Mouse (Mus musculus): ENCODE results near the gene Camk1d.

DNA sequence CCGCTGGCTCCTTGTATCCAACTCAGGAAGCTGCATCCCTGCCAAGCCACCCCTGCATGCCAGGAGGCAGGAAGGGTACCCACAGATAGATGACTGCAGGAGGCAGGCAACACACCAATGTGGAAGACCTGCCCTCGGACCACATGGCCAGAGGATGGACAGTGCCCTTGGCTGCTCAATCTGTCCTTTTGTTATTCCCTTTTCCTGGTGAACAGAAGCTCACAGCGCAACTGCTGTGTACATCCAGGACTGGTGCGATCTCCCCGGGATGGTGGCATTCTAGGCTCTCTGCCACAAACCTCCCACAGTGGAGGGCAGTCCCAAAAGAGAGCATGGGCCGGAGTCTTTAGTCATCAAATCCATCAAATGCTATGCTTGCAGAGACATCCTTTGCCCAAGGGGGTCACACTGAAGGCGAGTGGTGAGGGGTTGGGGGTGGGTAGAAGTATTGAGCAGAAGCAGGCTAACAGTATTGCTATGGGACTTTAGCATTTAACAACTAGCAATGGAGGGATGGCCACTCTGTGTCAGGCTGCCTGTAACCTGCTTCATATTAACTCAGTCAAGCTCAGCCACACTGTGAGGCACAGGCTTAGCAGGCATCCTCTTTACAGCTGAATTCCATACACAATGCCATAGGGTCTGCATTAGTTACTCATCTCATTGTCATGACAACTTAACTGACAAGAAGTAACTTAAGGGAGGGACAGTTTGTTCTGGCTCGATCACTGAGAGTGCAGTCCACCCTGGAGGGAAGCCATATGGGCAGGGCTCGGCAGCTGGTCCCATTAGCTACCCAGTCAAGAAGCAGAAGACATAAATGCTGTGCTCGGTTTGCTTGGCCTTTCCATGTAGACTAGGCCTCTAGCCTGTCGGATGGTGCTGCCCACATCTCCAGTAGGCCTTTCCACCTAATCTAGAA is 106.1 kb downstream of the Camk1d start:
- TF ChIP-seq POLR2A (IDR thresholded peaks at IDR 0.05; ENCODE audit: low read depth, low read length) (no peak), CTCF (IDR thresholded peaks at IDR 0.05; ENCODE audit: extremely low read depth, insufficient read length, insufficient replicate concordance, low read depth, low read length) (no peak)

All from small intestine, adult 2 months (tissue).